Mouse (Mus musculus): ENCODE measurements around the gene Lrrd1. TPM values are rescaled to one million over a fixed set of nuclear protein-coding genes. Genes with fewer than 3 reads are reported as not detected.
"Not testable (repeated sequence)": the region's sequence is repeated elsewhere in the genome, so short reads cannot be mapped to it uniquely, and the experiment has no call there.

Lrrd1 gene
- polyA plus RNA-seq (2016; fragmentation: Nextera tagmentation; extraction: Ambion mirVana), result 0.14 TPM in 1 of 2 replicates, not detected in the other

- ATAC-seq (ENCODE audit: low FRiP score), result no peak
- peak within 1 kb of the TSS; percentile 64 for H3K4me2 ChIP-seq (replicated peaks)
- H3K27ac ChIP-seq, result no peak within 1 kb of the TSS
- H3K36me3 ChIP-seq, result 0 out of 2 replicates have a peak, but pooled peaks cover 14% of the 10 kb centered on the region
- H3K27me3 ChIP-seq, result no peaks in the 10 kb centered on the region
- H3K9ac ChIP-seq, result peak within 1 kb of the TSS; percentile 49
- H3K9me3 ChIP-seq (replicated peaks), result no peaks in the 10 kb centered on the region
- WGBS, result 6% methylated on average over 24 of the region's 24 CpGs
- peak within 1 kb of the TSS; percentile 38 for H3K4me3 ChIP-seq
- peaks cover 5% of the 10 kb centered on the region; the same call in 1 of the 2 replicates for H3K4me1 ChIP-seq
Measured at GRCm38 (mm10) chr5:3845026-3845425, at the start of gene Lrrd1. Gene Lrrd1, plus strand, starts transcription at chr5:3845173.

- H3K4me3 ChIP-seq; H3K27me3 ChIP-seq; H3K9me3 ChIP-seq (replicated peaks); ATAC-seq (ENCODE audit: low FRiP score); H3K36me3 ChIP-seq; H3K9ac ChIP-seq; H3K4me2 ChIP-seq (replicated peaks); H3K4me1 ChIP-seq; H3K27ac ChIP-seq: not testable (repeated sequence)
- 98% methylated on average over 2 of the region's 2 CpGs for WGBS
Measured at GRCm38 (mm10) chr5:3797101-3797500, 47.9 kb upstream of the Lrrd1 start.

- not testable (repeated sequence) for H3K27me3 ChIP-seq; H3K4me1 ChIP-seq; H3K36me3 ChIP-seq; ATAC-seq (ENCODE audit: low FRiP score); H3K9ac ChIP-seq; H3K9me3 ChIP-seq (replicated peaks); H3K4me3 ChIP-seq; H3K27ac ChIP-seq; H3K4me2 ChIP-seq (replicated peaks)
Measured at GRCm38 (mm10) chr5:3798656-3799055, 46.3 kb upstream of the Lrrd1 start.

- 96% methylated on average over 1 of the region's 1 CpGs for WGBS
Measured at GRCm38 (mm10) chr5:3800041-3800440, 44.9 kb upstream of the Lrrd1 start.

GRCm38 (mm10) chr5:3800881-3801280 is 44.1 kb upstream of the Lrrd1 start:
- no peak overlapping the region for H3K4me3 ChIP-seq
- no peak overlapping the region for H3K9ac ChIP-seq
- H3K27me3 ChIP-seq, result no peaks in the 10 kb centered on the region
- H3K4me2 ChIP-seq (replicated peaks), result peak overlapping the region; percentile 89
- no peak for ATAC-seq (ENCODE audit: low FRiP score)
- peaks cover 13% of the 10 kb centered on the region for H3K4me1 ChIP-seq
- no peak overlapping the region for H3K27ac ChIP-seq
- WGBS, result 82% methylated on average over 4 of the region's 4 CpGs
- H3K36me3 ChIP-seq, result no peaks in the 10 kb centered on the region
- no peaks in the 10 kb centered on the region for H3K9me3 ChIP-seq (replicated peaks)

More at GRCm38 (mm10) chr5:3800041-3800440, 44.9 kb upstream of the Lrrd1 start:
- Histone ChIP-seq H3K4me2 (replicated peaks) (no peak overlapping the region), H3K36me3 (no peaks in the 10 kb centered on the region), H3K27ac (no peak overlapping the region), H3K27me3 (no peaks in the 10 kb centered on the region), H3K9me3 (replicated peaks) (no peaks in the 10 kb centered on the region), H3K4me1 (peaks cover 13% of the 10 kb centered on the region), H3K9ac (no peak overlapping the region), H3K4me3 (no peak overlapping the region)
- no peak for ATAC-seq (ENCODE audit: low FRiP score)

GRCm38 (mm10) chr5:3801672-3802432 is 43.1 kb upstream of the Lrrd1 start:
- H3K36me3 ChIP-seq, result no peaks in the 10 kb centered on the region
- no peaks in the 10 kb centered on the region for H3K27me3 ChIP-seq
- H3K4me1 ChIP-seq, result peaks cover 13% of the 10 kb centered on the region
- H3K9me3 ChIP-seq (replicated peaks), result no peaks in the 10 kb centered on the region
- WGBS, result 7% methylated on average over 18 of the region's 18 CpGs
- H3K4me2 ChIP-seq (replicated peaks), result peak overlapping the region; percentile 89
- ATAC-seq (ENCODE audit: low FRiP score), result peak; percentile 4
- H3K4me3 ChIP-seq, result peak overlapping the region; percentile 91
- H3K9ac ChIP-seq, result peak overlapping the region; percentile 91
- H3K27ac ChIP-seq, result peak overlapping the region; percentile 96

GRCm38 (mm10) chr5:3802433-3803291 is 42.3 kb upstream of the Lrrd1 start, which contains the start of the genes Ankib1 and Krit1:
Gene Ankib1, minus strand, starts transcription at chr5:3802925.
Gene Krit1, plus strand, starts transcription at chr5:3803184.
- peak within 1 kb of the TSS; percentile 89 for H3K4me2 ChIP-seq (replicated peaks)
- H3K4me3 ChIP-seq, result peak within 1 kb of the TSS; percentile 91
- ATAC-seq (ENCODE audit: low FRiP score), result peak; percentile 96
- no peaks in the 10 kb centered on the region for H3K27me3 ChIP-seq
- peak within 1 kb of the TSS; percentile 96 for H3K27ac ChIP-seq
- H3K9ac ChIP-seq, result peak within 1 kb of the TSS; percentile 91
- H3K9me3 ChIP-seq (replicated peaks), result no peaks in the 10 kb centered on the region
- peaks cover 13% of the 10 kb centered on the region for H3K4me1 ChIP-seq
- under 1% methylated on average over 105 of the region's 109 CpGs for WGBS
- H3K36me3 ChIP-seq, result no peaks in the 10 kb centered on the region; the same call in 1 of the 2 replicates

GRCm38 (mm10) chr5:3803292-3804165 is 41.4 kb upstream of the Lrrd1 start:
- Histone ChIP-seq H3K27me3 (no peaks in the 10 kb centered on the region), H3K4me3 (peak overlapping the region; percentile 91), H3K9me3 (replicated peaks) (no peaks in the 10 kb centered on the region), H3K36me3 (no peaks in the 10 kb centered on the region; the same call in 1 of the 2 replicates), H3K27ac (peak overlapping the region; percentile 96), H3K4me1 (peaks cover 13% of the 10 kb centered on the region), H3K9ac (peak overlapping the region; percentile 91), H3K4me2 (replicated peaks) (peak overlapping the region; percentile 89)
- WGBS, result under 1% methylated on average over 35 of the region's 36 CpGs
- peak; percentile 79 for ATAC-seq (ENCODE audit: low FRiP score)

- Histone ChIP-seq H3K9ac (no peak overlapping the region), H3K9me3 (replicated peaks) (no peaks in the 10 kb centered on the region), H3K27ac (no peak overlapping the region), H3K36me3 (peaks cover 12% of the 10 kb centered on the region), H3K4me1 (peaks cover 7% of the 10 kb centered on the region), H3K4me3 (no peak overlapping the region), H3K4me2 (replicated peaks) (no peak overlapping the region), H3K27me3 (no peaks in the 10 kb centered on the region)
- no peak for ATAC-seq (ENCODE audit: low FRiP score)
- WGBS, result 93% methylated on average over 1 of the region's 1 CpGs
Measured at GRCm38 (mm10) chr5:3808472-3808871, 36.5 kb upstream of the Lrrd1 start.

GRCm38 (mm10) chr5:3834107-3834506 is 10.9 kb upstream of the Lrrd1 start:
- Histone ChIP-seq H3K27me3 (no peaks in the 10 kb centered on the region), H3K27ac (no peak overlapping the region), H3K4me3 (no peak overlapping the region), H3K36me3 (peaks cover 28% of the 10 kb centered on the region), H3K4me2 (replicated peaks) (no peak overlapping the region), H3K9ac (no peak overlapping the region), H3K9me3 (replicated peaks) (no peaks in the 10 kb centered on the region), H3K4me1 (no peaks in the 10 kb centered on the region)
- WGBS, result 94% methylated on average over 1 of the region's 1 CpGs
- no peak for ATAC-seq (ENCODE audit: low FRiP score)

- no peak for ATAC-seq (ENCODE audit: low FRiP score)
- Histone ChIP-seq H3K4me1 (no peaks in the 10 kb centered on the region), H3K27ac (no peak overlapping the region), H3K4me2 (replicated peaks) (no peak overlapping the region), H3K27me3 (no peaks in the 10 kb centered on the region), H3K36me3 (no peaks in the 10 kb centered on the region), H3K4me3 (no peak overlapping the region), H3K9ac (no peak overlapping the region), H3K9me3 (replicated peaks) (no peaks in the 10 kb centered on the region)
- WGBS, result 82% methylated on average over 4 of the region's 4 CpGs
Measured at GRCm38 (mm10) chr5:3870161-3870560, 25.2 kb downstream of the Lrrd1 start.
